Mouse (Mus musculus): ENCODE data around the gene Lrrc29. TPM values are rescaled to one million over a fixed set of nuclear protein-coding genes. Genes with fewer than 3 reads are reported as not detected.

The Lrrc29 gene
- polyA plus RNA-seq (2014; fragmentation: Illumina TruSeq; extraction: RNeasy Lipid Tissue Mini Kit (QIAGEN cat#74804); ENCODE audit: low replicate concordance) = 0.19 TPM

GRCm38 (mm10) chr8:105326141-105326672 is at the start of gene Lrrc29, which contains the start of gene Tmem208:
Gene Lrrc29, minus strand, starts transcription at chr8:105326278.
Gene Tmem208, plus strand, starts transcription at chr8:105326354.

GRCm38 (mm10) chr8:105373032-105373431 is 47.0 kb upstream of the Lrrc29 start, which contains the start of gene Plekhg4:
Gene Plekhg4, plus strand, starts transcription at chr8:105373274.

GRCm38 (mm10) chr8:105348450-105349095 is 22.5 kb upstream of the Lrrc29 start, which contains the start of gene Slc9a5:
Gene Slc9a5, plus strand, starts transcription at chr8:105348843.

GRCm38 (mm10) chr8:105347428-105348221 is 21.5 kb upstream of the Lrrc29 start, which contains the start of gene Fhod1:
Gene Fhod1, minus strand, starts transcription at chr8:105347953.

GRCm38 (mm10) chr8:105305211-105306145 is 20.6 kb downstream of the Lrrc29 start, which contains the start of gene Elmo3:
Gene Elmo3, plus strand, starts transcription at chr8:105305601.

GRCm38 (mm10) chr8:105297511-105298192 is 28.4 kb downstream of the Lrrc29 start, which contains the start of gene E2f4:
Gene E2f4, plus strand, starts transcription at chr8:105297663.

GRCm38 (mm10) chr8:105295895-105296573 is 30.0 kb downstream of the Lrrc29 start, which contains the start of gene Exoc3l:
Gene Exoc3l, minus strand, starts transcription at chr8:105296101.

GRCm38 (mm10) chr8:105289805-105290460 is 36.1 kb downstream of the Lrrc29 start, which contains the start of gene 4931428F04Rik:
Gene 4931428F04Rik, minus strand, starts transcription at chr8:105289864.

GRCm38 (mm10) chr8:105275840-105276239 is 50.2 kb downstream of the Lrrc29 start, which contains the start of gene Nol3:
Gene Nol3, plus strand, starts transcription at chr8:105276140.

GRCm38 (mm10) chr8:105269461-105269947 is 56.6 kb downstream of the Lrrc29 start, which contains the start of gene Hsf4:
Gene Hsf4, plus strand, starts transcription at chr8:105269801.

GRCm38 (mm10) chr8:105264024-105264982 is 61.8 kb downstream of the Lrrc29 start, which contains the start of the genes Tradd and Fbxl8:
Gene Tradd, minus strand, starts transcription at chr8:105264609.
Gene Fbxl8, plus strand, starts transcription at chr8:105264648.

Other genes starting within 250 kb of the Lrrc29 start
- not detected for gene Ces3b, start 242.5 kb downstream of the Lrrc29 start, polyA plus RNA-seq (2014; fragmentation: Illumina TruSeq; extraction: RNeasy Lipid Tissue Mini Kit (QIAGEN cat#74804); ENCODE audit: low replicate concordance)
- not detected for gene Ces4a, start 194.5 kb downstream of the Lrrc29 start, polyA plus RNA-seq (2014; fragmentation: Illumina TruSeq; extraction: RNeasy Lipid Tissue Mini Kit (QIAGEN cat#74804); ENCODE audit: low replicate concordance)
- 98.9 TPM for gene Cbfb, start 155.6 kb downstream of the Lrrc29 start, polyA plus RNA-seq (2014; fragmentation: Illumina TruSeq; extraction: RNeasy Lipid Tissue Mini Kit (QIAGEN cat#74804); ENCODE audit: low replicate concordance)
- 25.7 TPM for gene D230025D16Rik, start 101.1 kb downstream of the Lrrc29 start, polyA plus RNA-seq (2014; fragmentation: Illumina TruSeq; extraction: RNeasy Lipid Tissue Mini Kit (QIAGEN cat#74804); ENCODE audit: low replicate concordance)
- 1.2 TPM for gene B3gnt9, start 71.1 kb downstream of the Lrrc29 start, polyA plus RNA-seq (2014; fragmentation: Illumina TruSeq; extraction: RNeasy Lipid Tissue Mini Kit (QIAGEN cat#74804); ENCODE audit: low replicate concordance)
- gene Tradd, start 61.7 kb downstream of the Lrrc29 start, polyA plus RNA-seq (2014; fragmentation: Illumina TruSeq; extraction: RNeasy Lipid Tissue Mini Kit (QIAGEN cat#74804); ENCODE audit: low replicate concordance) = 2.2 TPM
- gene Fbxl8, start 61.6 kb downstream of the Lrrc29 start, polyA plus RNA-seq (2014; fragmentation: Illumina TruSeq; extraction: RNeasy Lipid Tissue Mini Kit (QIAGEN cat#74804); ENCODE audit: low replicate concordance) = not detected
- not detected for gene Hsf4, start 56.5 kb downstream of the Lrrc29 start, polyA plus RNA-seq (2014; fragmentation: Illumina TruSeq; extraction: RNeasy Lipid Tissue Mini Kit (QIAGEN cat#74804); ENCODE audit: low replicate concordance)
- 0.11 TPM for gene Nol3, start 50.1 kb downstream of the Lrrc29 start, polyA plus RNA-seq (2014; fragmentation: Illumina TruSeq; extraction: RNeasy Lipid Tissue Mini Kit (QIAGEN cat#74804); ENCODE audit: low replicate concordance)
- gene 4931428F04Rik, start 36.4 kb downstream of the Lrrc29 start, polyA plus RNA-seq (2014; fragmentation: Illumina TruSeq; extraction: RNeasy Lipid Tissue Mini Kit (QIAGEN cat#74804); ENCODE audit: low replicate concordance) = not detected
- gene Exoc3l, start 30.2 kb downstream of the Lrrc29 start, polyA plus RNA-seq (2014; fragmentation: Illumina TruSeq; extraction: RNeasy Lipid Tissue Mini Kit (QIAGEN cat#74804); ENCODE audit: low replicate concordance) = not detected
- 6.3 TPM for gene E2f4, start 28.6 kb downstream of the Lrrc29 start, polyA plus RNA-seq (2014; fragmentation: Illumina TruSeq; extraction: RNeasy Lipid Tissue Mini Kit (QIAGEN cat#74804); ENCODE audit: low replicate concordance)
- gene Elmo3, start 20.7 kb downstream of the Lrrc29 start, polyA plus RNA-seq (2014; fragmentation: Illumina TruSeq; extraction: RNeasy Lipid Tissue Mini Kit (QIAGEN cat#74804); ENCODE audit: low replicate concordance) = 3.3 TPM
- 9.5 TPM for gene Tmem208, start 76 bp upstream of the Lrrc29 start, polyA plus RNA-seq (2014; fragmentation: Illumina TruSeq; extraction: RNeasy Lipid Tissue Mini Kit (QIAGEN cat#74804); ENCODE audit: low replicate concordance)
- gene Fhod1, start 21.7 kb upstream of the Lrrc29 start, polyA plus RNA-seq (2014; fragmentation: Illumina TruSeq; extraction: RNeasy Lipid Tissue Mini Kit (QIAGEN cat#74804); ENCODE audit: low replicate concordance) = 0.11 TPM
- gene Slc9a5, start 22.6 kb upstream of the Lrrc29 start, polyA plus RNA-seq (2014; fragmentation: Illumina TruSeq; extraction: RNeasy Lipid Tissue Mini Kit (QIAGEN cat#74804); ENCODE audit: low replicate concordance) = not detected
- gene Plekhg4, start 47.0 kb upstream of the Lrrc29 start, polyA plus RNA-seq (2014; fragmentation: Illumina TruSeq; extraction: RNeasy Lipid Tissue Mini Kit (QIAGEN cat#74804); ENCODE audit: low replicate concordance) = not detected
- not detected for gene Kctd19, start 87.2 kb upstream of the Lrrc29 start, polyA plus RNA-seq (2014; fragmentation: Illumina TruSeq; extraction: RNeasy Lipid Tissue Mini Kit (QIAGEN cat#74804); ENCODE audit: low replicate concordance)
- gene Lrrc36, start 87.3 kb upstream of the Lrrc29 start, polyA plus RNA-seq (2014; fragmentation: Illumina TruSeq; extraction: RNeasy Lipid Tissue Mini Kit (QIAGEN cat#74804); ENCODE audit: low replicate concordance) = not detected
- not detected for gene Tppp3, start 145.2 kb upstream of the Lrrc29 start, polyA plus RNA-seq (2014; fragmentation: Illumina TruSeq; extraction: RNeasy Lipid Tissue Mini Kit (QIAGEN cat#74804); ENCODE audit: low replicate concordance)
- gene Zdhhc1, start 170.6 kb upstream of the Lrrc29 start, polyA plus RNA-seq (2014; fragmentation: Illumina TruSeq; extraction: RNeasy Lipid Tissue Mini Kit (QIAGEN cat#74804); ENCODE audit: low replicate concordance) = 0.45 TPM
- gene Hsd11b2, start 192.5 kb upstream of the Lrrc29 start, polyA plus RNA-seq (2014; fragmentation: Illumina TruSeq; extraction: RNeasy Lipid Tissue Mini Kit (QIAGEN cat#74804); ENCODE audit: low replicate concordance) = 0.89 TPM
- 8.5 TPM for gene Atp6v0d1, start 239.8 kb upstream of the Lrrc29 start, polyA plus RNA-seq (2014; fragmentation: Illumina TruSeq; extraction: RNeasy Lipid Tissue Mini Kit (QIAGEN cat#74804); ENCODE audit: low replicate concordance)

All from small intestine, adult 10 weeks (tissue).